Mouse (Mus musculus): ENCODE measurements around the gene Tmem176a.

DNA sequence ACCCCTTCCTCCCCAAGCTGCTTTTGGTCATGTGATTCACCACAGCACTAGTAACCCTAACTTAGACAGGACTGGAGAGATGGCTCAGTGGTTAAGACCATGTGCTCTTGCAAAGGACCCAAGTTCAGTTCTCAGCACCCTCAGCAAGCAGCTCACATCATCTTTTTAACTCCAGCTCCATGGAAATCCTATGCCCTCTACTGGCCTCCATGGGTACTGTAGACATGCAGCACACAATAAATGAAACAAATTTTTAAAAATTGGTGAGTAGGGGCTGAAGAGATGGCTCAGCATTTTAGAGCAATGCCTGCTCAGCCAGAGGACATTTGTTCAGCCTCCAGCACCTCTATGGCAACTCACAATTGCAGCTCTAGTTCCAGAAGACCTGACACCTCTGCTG is 25.7 kb upstream of the Tmem176a start:
- TF ChIP-seq POLR2A (IDR thresholded peaks at IDR 0.05; ENCODE audit: low read depth, low read length) (no peak), CTCF (IDR thresholded peaks at IDR 0.05; ENCODE audit: borderline replicate concordance, insufficient read depth, low read length) (no peak)

All from embryonic fibroblast, embryonic 13.5 days (primary cell).